Mouse (Mus musculus): Measurements from ENCODE around the gene Wdr95.

DNA sequence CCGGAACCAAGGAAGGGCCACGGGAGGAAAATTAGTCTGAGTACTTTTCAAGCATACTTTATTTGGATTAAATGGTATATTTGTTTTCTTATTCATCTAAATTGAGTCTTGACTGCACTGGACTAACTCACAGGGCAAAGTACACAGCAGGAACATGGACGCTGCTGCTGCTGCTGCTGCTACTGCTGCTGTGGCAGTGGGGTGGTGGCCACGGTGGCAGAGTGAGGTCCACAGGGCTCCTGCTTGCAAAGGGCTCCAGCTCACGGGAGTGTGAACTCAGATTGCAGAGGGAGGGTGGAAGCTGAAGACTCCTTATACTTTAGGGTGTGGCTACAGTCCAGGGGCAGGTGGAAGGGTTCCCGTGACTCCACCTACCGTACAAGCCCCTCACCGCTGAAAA, 23.5 kb upstream of the Wdr95 start:
- TF ChIP-seq CTCF (IDR thresholded peaks at IDR 0.05; ENCODE audit: control insufficient read depth, insufficient read depth, insufficient read length), result no peak
- TF ChIP-seq MYOG (IDR thresholded peaks at IDR 0.05; ENCODE audit: control insufficient read depth, extremely low read depth, insufficient read length), result no peak
- TF ChIP-seq USF1 (IDR thresholded peaks at IDR 0.05; ENCODE audit: low read depth), result no peak
- no peak for TF ChIP-seq MAX (IDR thresholded peaks at IDR 0.05)
- TF ChIP-seq MYOD1 (IDR thresholded peaks at IDR 0.05; ENCODE audit: control insufficient read depth, insufficient read length, low read depth), result no peak
- TF ChIP-seq FOSL1 (IDR thresholded peaks at IDR 0.05; ENCODE audit: insufficient read depth, low read length, poor library complexity, severe bottlenecking), result no peak
